Mouse (Mus musculus) embryo, embryonic 9.5 days (tissue): ENCODE results near the gene H2-M11.

Source experiments
- DNase-seq: peaks from one replicate; pipeline ENCODE4 v3.0.0-alpha.2; 2017; ENCODE audit errors: extremely low spot score

The H2-M11 gene

GRCm38 (mm10) chr17:36546775-36547174, at the start of gene H2-M11:
Gene H2-M11 (plus strand): TSS chr17:36547075.
- no peak for DNase-seq

- no peak for DNase-seq
These were observed 46.4 kb upstream of the H2-M11 start for GRCm38 (mm10) chr17:36500435-36500834.

DNA sequence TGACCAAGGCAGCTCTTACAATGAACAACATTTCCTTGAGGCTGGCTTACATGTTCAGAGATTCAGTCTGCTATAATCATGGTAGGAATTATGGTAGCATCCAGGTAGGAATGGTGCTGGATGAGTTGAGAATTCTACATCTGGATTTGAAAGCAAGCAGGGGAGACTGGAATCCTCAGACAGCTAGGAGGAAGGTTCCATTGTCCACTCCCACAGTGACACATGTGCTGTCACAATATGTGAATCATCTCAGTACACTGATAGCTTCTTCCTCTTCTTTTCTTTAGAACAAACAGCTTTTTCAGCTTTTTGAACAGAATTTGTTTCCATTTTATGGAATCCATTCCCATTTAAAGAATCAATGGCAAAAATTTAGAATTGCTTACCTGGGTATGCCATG, 43.0 kb upstream of the H2-M11 start:
- DNase-seq: no peak
